Mouse (Mus musculus): ENCODE measurements around the gene Armc5. TPM values are rescaled to one million over a fixed set of nuclear protein-coding genes. Genes with fewer than 3 reads are reported as not detected.

Armc5 gene
- total and polyA plus RNA-seq, 3 experiments = 14.6 to 23.7 TPM; not detected in 1

DNA sequence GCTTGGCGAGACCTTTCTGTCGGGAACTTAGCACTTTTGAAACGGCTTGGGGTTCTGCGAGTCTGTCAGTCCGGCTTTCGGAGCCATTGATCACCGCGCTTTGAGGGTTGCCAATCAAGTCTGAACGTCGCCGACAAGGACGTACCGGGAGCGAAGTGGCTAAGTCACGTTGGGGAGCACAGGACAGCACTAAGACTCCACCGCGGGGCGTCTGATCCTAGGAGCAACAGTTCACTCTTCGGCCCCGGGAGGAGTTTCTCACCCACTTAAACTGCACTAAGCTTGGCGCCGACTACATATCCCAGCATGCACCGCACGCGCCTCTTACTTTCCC is 418 bp downstream of the Armc5 start:
- no peaks in the 10 kb centered on the region for H3K27me3 ChIP-seq (ENCODE audit: control insufficient read depth in 1 of 2, insufficient read depth in 2 of 2, low read length in 2 of 2)
- H3K4me3 ChIP-seq (ENCODE audit: control insufficient read depth in 1 of 2, insufficient read depth in 1 of 2, low read depth in 2 of 2, low read length in 2 of 2) = peak overlapping the region; percentile 80 to 93
- peaks cover 0 to 7% of the 10 kb centered on the region in 2 experiments; a peak in 2 of 4 replicates for H3K36me3 ChIP-seq (ENCODE audit: control insufficient read depth in 1 of 2, insufficient read depth in 2 of 2, low read length in 2 of 2)
- no peak for DNase-seq (ENCODE audit: low read depth, low spot score)
- no peaks in the 10 kb centered on the region for H3K9me3 ChIP-seq (replicated peaks; ENCODE audit: insufficient read depth, low read length)
- peaks cover 0 to 11% of the 10 kb centered on the region in 2 experiments; a peak in 3 of 4 replicates for H3K4me1 ChIP-seq (ENCODE audit: control insufficient read depth in 1 of 2, insufficient read depth in 2 of 2, low read length in 2 of 2)
- TF ChIP-seq EP300 (IDR thresholded peaks at IDR 0.05; ENCODE audit: low read depth in 1 of 2, low read length in 2 of 2) = peak in 1 of 2 experiments; percentile 14; a peak in 1 of 4 replicates
- no peak for TF ChIP-seq USF2 (IDR thresholded peaks at IDR 0.05; ENCODE audit: borderline replicate concordance in 1 of 2, insufficient read depth in 1 of 2, low read depth in 1 of 2, low read length in 2 of 2)
- peak in 1 of 2 experiments; percentile 67; a peak in 2 of 4 replicates for TF ChIP-seq POLR2A (IDR thresholded peaks at IDR 0.05; ENCODE audit: control insufficient read depth in 1 of 2, insufficient read depth in 1 of 2, low read depth in 1 of 2, low read length in 2 of 2, poor library complexity in 1 of 2)
- 0 out of 2 replicates have a peak, but pooled peaks have one; percentile 12 for TF ChIP-seq USF1 (IDR thresholded peaks at IDR 0.05; ENCODE audit: low read depth, low read length)
- TF ChIP-seq NELFE (IDR thresholded peaks at IDR 0.05; ENCODE audit: low read depth, low read length) = peak; percentile 35
- TF ChIP-seq HCFC1 (IDR thresholded peaks at IDR 0.05; ENCODE audit: low read depth, low read length) = peak; percentile 85
- TF ChIP-seq MAX (IDR thresholded peaks at IDR 0.05; ENCODE audit: low read length) = peak; percentile 66; the same call in 1 of the 2 replicates
- TF ChIP-seq MYB (IDR thresholded peaks at IDR 0.05; ENCODE audit: low read depth, low read length) = 0 out of 2 replicates have a peak, but pooled peaks have one; percentile 40
- no peak for TF ChIP-seq RCOR1 (IDR thresholded peaks at IDR 0.05; ENCODE audit: low read depth, low read length)
- 0 out of 2 replicates have a peak, but pooled peaks have one; percentile 26 for TF ChIP-seq MXI1 (IDR thresholded peaks at IDR 0.05; ENCODE audit: low read depth, low read length)
- peak; percentile 51; the same call in 1 of the 2 replicates for TF ChIP-seq MYC (IDR thresholded peaks at IDR 0.05; ENCODE audit: low read depth, low read length)
- TF ChIP-seq SIN3A (IDR thresholded peaks at IDR 0.05; ENCODE audit: low read length) = peak; percentile 72
- no peak for TF ChIP-seq JUND (IDR thresholded peaks at IDR 0.05; ENCODE audit: low read depth, low read length)
- TF ChIP-seq ELF1 (IDR thresholded peaks at IDR 0.05; ENCODE audit: low read depth, low read length) = no peak
- peak overlapping the region; percentile 94 for H3K9ac ChIP-seq (ENCODE audit: control insufficient read depth, low read depth, low read length, poor library complexity, severe bottlenecking)
- peaks cover 6% of the 10 kb centered on the region for H3K79me2 ChIP-seq (ENCODE audit: control insufficient read depth, insufficient read depth, low read length, poor library complexity)
- peak overlapping the region; percentile 99 for H3K27ac ChIP-seq (ENCODE audit: control insufficient read depth, low read depth, low read length)

DNA sequence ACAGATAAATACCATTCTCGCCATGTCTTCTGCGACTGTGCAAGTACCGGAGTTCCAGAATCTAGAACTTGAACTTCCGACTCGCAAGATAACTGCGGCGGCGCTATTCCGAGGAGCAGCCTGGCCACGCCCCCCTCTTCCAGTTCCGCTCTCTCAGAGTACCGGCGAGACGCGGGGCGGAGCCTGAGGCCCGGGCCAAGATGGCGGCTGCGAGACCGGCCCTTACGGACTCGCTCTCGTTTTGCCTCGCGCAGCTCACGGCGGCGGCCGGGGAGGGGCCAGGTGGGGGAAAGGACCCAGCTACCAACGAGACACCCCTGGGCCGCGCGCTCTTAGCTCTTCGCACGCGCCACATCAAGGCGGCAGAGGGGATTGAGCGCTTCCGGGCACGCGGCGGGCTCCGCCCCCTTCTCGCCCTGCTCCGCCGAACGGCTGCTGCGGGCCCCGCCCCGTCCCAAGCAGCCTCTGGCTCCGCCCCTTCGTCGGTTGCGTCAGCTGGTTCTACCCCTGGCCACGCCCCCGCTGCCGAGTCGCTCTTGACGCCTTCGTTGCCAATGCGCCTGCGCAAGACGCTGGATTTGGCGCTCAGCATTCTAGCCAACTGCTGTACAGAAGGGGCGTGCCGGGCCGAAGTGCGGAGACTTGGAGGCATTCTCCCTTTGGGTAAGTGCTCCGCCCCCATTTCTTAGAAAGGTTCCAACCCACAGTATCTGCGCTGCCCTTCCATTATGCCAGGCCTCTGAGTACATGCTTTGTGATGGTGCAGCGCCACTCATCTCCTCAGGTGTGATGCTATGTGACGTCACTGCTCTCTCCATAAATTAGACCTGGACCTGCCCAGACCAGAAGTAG is 1.0 kb downstream of the Armc5 start, which contains the start of gene 9130023H24Rik:
Gene 9130023H24Rik (minus strand): TSS at position 105 of the 852 bp plus-strand sequence.
- H3K27me3 ChIP-seq (ENCODE audit: control insufficient read depth in 1 of 2, insufficient read depth in 2 of 2, low read length in 2 of 2) = no peaks in the 10 kb centered on the region
- peaks cover 6% of the 10 kb centered on the region for H3K79me2 ChIP-seq (ENCODE audit: control insufficient read depth, insufficient read depth, low read length, poor library complexity)
- peaks cover 0 to 7% of the 10 kb centered on the region in 2 experiments; a peak in 2 of 4 replicates for H3K36me3 ChIP-seq (ENCODE audit: control insufficient read depth in 1 of 2, insufficient read depth in 2 of 2, low read length in 2 of 2)
- peak within 1 kb of the TSS; percentile 99 for H3K27ac ChIP-seq (ENCODE audit: control insufficient read depth, low read depth, low read length)
- peak within 1 kb of the TSS; percentile 80 to 93 for H3K4me3 ChIP-seq (ENCODE audit: control insufficient read depth in 1 of 2, insufficient read depth in 1 of 2, low read depth in 2 of 2, low read length in 2 of 2)
- peaks cover 0 to 11% of the 10 kb centered on the region in 2 experiments; a peak in 3 of 4 replicates for H3K4me1 ChIP-seq (ENCODE audit: control insufficient read depth in 1 of 2, insufficient read depth in 2 of 2, low read length in 2 of 2)
- H3K9me3 ChIP-seq (replicated peaks; ENCODE audit: insufficient read depth, low read length) = no peaks in the 10 kb centered on the region
- DNase-seq (ENCODE audit: low read depth, low spot score) = peak; percentile 99
- peak within 1 kb of the TSS; percentile 94 for H3K9ac ChIP-seq (ENCODE audit: control insufficient read depth, low read depth, low read length, poor library complexity, severe bottlenecking)
- TF ChIP-seq CTCF (IDR thresholded peaks at IDR 0.05 in 2 of 3, conservative IDR thresholded peaks at IDR 0.05 in 1 of 3; ENCODE audit: control insufficient read depth in 1 of 3, insufficient read depth in 1 of 3, low read depth in 2 of 3, low read length in 3 of 3, poor library complexity in 1 of 3, severe bottlenecking in 1 of 3) = peak in 2 of 3 experiments; percentile 12 to 28; a peak in 2 of 6 replicates
- TF ChIP-seq TBP (IDR thresholded peaks at IDR 0.05; ENCODE audit: low read depth, low read length) = peak; percentile 66
- TF ChIP-seq NELFE (IDR thresholded peaks at IDR 0.05; ENCODE audit: low read depth, low read length) = peak; percentile 67
- no peak for TF ChIP-seq ZKSCAN1 (IDR thresholded peaks at IDR 0.05; ENCODE audit: low read depth, low read length)
- TF ChIP-seq MAX (IDR thresholded peaks at IDR 0.05; ENCODE audit: low read length) = peak; percentile 80; the same call in 1 of the 2 replicates
- TF ChIP-seq SIN3A (IDR thresholded peaks at IDR 0.05; ENCODE audit: low read length) = peak; percentile 74
- peak; percentile 87 for TF ChIP-seq E2F4 (IDR thresholded peaks at IDR 0.05; ENCODE audit: borderline replicate concordance, low read depth, low read length)
- peak; percentile 100 for TF ChIP-seq NRF1 (IDR thresholded peaks at IDR 0.05; ENCODE audit: insufficient read depth, low read depth, low read length, poor library complexity, severe bottlenecking)
- TF ChIP-seq USF2 (IDR thresholded peaks at IDR 0.05; ENCODE audit: borderline replicate concordance in 1 of 2, insufficient read depth in 1 of 2, low read depth in 1 of 2, low read length in 2 of 2) = no peak
- peak; percentile 66; the same call in 1 of the 2 replicates for TF ChIP-seq KAT2A (conservative IDR thresholded peaks at IDR 0.05; ENCODE audit: low read depth, low read length)
- peak; percentile 69; the same call in 1 of the 2 replicates for TF ChIP-seq TCF12 (IDR thresholded peaks at IDR 0.05; ENCODE audit: low read depth, low read length)
- no peak for TF ChIP-seq POLR2AphosphoS2 (IDR thresholded peaks at IDR 0.05; ENCODE audit: low read length)
- peak; percentile 75 for TF ChIP-seq HCFC1 (IDR thresholded peaks at IDR 0.05; ENCODE audit: low read depth, low read length)
- TF ChIP-seq POLR2AphosphoS5 (IDR thresholded peaks at IDR 0.05; ENCODE audit: borderline replicate concordance, low read depth, low read length) = no peak
- TF ChIP-seq JUND (IDR thresholded peaks at IDR 0.05; ENCODE audit: low read depth, low read length) = no peak
- peak; percentile 70 for TF ChIP-seq MXI1 (IDR thresholded peaks at IDR 0.05; ENCODE audit: low read depth, low read length)
- peak; percentile 63; the same call in 1 of the 2 replicates for TF ChIP-seq MAZ (IDR thresholded peaks at IDR 0.05; ENCODE audit: low read depth, low read length)
- TF ChIP-seq MYB (IDR thresholded peaks at IDR 0.05; ENCODE audit: low read depth, low read length) = no peak
- no peak for TF ChIP-seq UBTF (IDR thresholded peaks at IDR 0.05; ENCODE audit: borderline replicate concordance, insufficient read depth, low read depth, low read length)
- TF ChIP-seq GATA1 (IDR thresholded peaks at IDR 0.05; ENCODE audit: low read depth, low read length) = peak; percentile 64; the same call in 1 of the 2 replicates
- peak; percentile 41 to 70; a peak in 2 of 4 replicates for TF ChIP-seq POLR2A (IDR thresholded peaks at IDR 0.05; ENCODE audit: control insufficient read depth in 1 of 2, insufficient read depth in 1 of 2, low read depth in 1 of 2, low read length in 2 of 2, poor library complexity in 1 of 2)

All from MEL (cell line).